Mouse (Mus musculus) MEL (cell line): ENCODE results near the gene Col18a1.

ENCODE experiments used
- CHD1 ChIP-seq: IDR thresholded peaks from 2 replicates; pipeline ENCODE4 v1.6.1; 2012; ENCODE audit warnings: low read depth, mild to moderate bottlenecking, inconsistent platforms, low read length, improper control_type of control experiment
- CHD2 ChIP-seq: IDR thresholded peaks from 2 replicates; pipeline ENCODE4 v1.6.1; 2011; ENCODE audit warnings: low read length, improper control_type of control experiment
- E2F4 ChIP-seq: IDR thresholded peaks from 2 replicates; pipeline ENCODE4 v1.6.1; 2011; ENCODE audit warnings: low read depth, low read length, improper control_type of control experiment, borderline replicate concordance
- ELF1 ChIP-seq: IDR thresholded peaks from 2 replicates; pipeline ENCODE4 v1.6.1; 2014; ENCODE audit warnings: low read depth, mild to moderate bottlenecking, inconsistent platforms, low read length, improper control_type of control experiment, moderate library complexity
- EP300 ChIP-seq, 2 experiments: IDR thresholded peaks; 2 replicates each; pipeline ENCODE4 v1.6.1; 2011; ENCODE audit warnings: improper control_type of control experiment in 2 of 2, low read length in 2 of 2, low read depth in 1 of 2, mild to moderate bottlenecking in 1 of 2
- GATA1 ChIP-seq: IDR thresholded peaks from 2 replicates; pipeline ENCODE4 v1.6.1; 2011; ENCODE audit warnings: low read depth, low read length, improper control_type of control experiment
- MAFK ChIP-seq: IDR thresholded peaks from 2 replicates; pipeline ENCODE4 v1.6.1; 2011; ENCODE audit warnings: low read depth, mild to moderate bottlenecking, low read length, improper control_type of control experiment, borderline replicate concordance
- TAL1 ChIP-seq: IDR thresholded peaks from 2 replicates; pipeline ENCODE4 v1.6.1; 2012; ENCODE audit warnings: mild to moderate bottlenecking, inconsistent platforms, low read length, moderate library complexity, mixed read lengths

DNA sequence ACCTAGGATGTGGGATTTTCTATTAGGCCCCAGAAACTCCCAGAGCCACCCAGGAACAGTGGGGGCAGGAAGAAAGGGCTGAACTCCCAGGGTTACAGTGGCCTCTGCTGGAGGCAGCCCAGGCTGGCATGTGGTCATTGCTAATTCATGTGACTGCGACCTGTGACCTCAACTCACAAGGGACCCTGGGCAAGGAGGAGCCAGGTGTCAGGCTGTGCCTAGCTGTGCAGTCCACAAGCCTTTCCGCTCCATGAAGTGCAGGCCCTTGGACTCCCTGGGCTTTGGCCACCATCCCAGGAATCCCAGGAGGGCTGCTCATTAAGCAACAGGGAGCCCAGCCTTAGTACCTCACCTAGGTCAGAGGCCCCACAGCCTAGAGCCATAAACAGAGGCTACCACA, 38.4 kb downstream of the Col18a1 start:
- no peak for TF ChIP-seq ELF1
- no peak for TF ChIP-seq CHD2
- no peak for TF ChIP-seq TAL1
- TF ChIP-seq GATA1: no peak
- TF ChIP-seq EP300 (IDR thresholded peaks at IDR 0.05; ENCODE audit: low read depth in 1 of 2, low read length in 2 of 2): no peak
- TF ChIP-seq E2F4: no peak
- no peak for TF ChIP-seq MAFK
- TF ChIP-seq CHD1: no peak
